Mouse (Mus musculus) myocyte (in vitro differentiated cells): ENCODE data around the gene Reep1.

Experiments
- MAX ChIP-seq: IDR thresholded peaks from one replicate; pipeline ENCODE4 v1.6.1; 2011; ENCODE audit warnings: low read depth, mild to moderate bottlenecking, control low read depth
- POLR2A ChIP-seq: IDR thresholded peaks from one replicate; pipeline ENCODE4 v1.6.1; 2011; ENCODE audit warnings: low read depth, mild to moderate bottlenecking, control low read depth, moderate library complexity; ENCODE audit not compliant: insufficient read length
- POLR2AphosphoS2 ChIP-seq: IDR thresholded peaks from one replicate; pipeline ENCODE4 v1.6.1; 2011; ENCODE audit warnings: low read depth, control low read depth; ENCODE audit not compliant: insufficient read length
- REST ChIP-seq: IDR thresholded peaks from one replicate; pipeline ENCODE4 v1.6.1; 2011; ENCODE audit warnings: mild to moderate bottlenecking, control low read depth, moderate library complexity; ENCODE audit not compliant: insufficient read depth, insufficient read length

DNA sequence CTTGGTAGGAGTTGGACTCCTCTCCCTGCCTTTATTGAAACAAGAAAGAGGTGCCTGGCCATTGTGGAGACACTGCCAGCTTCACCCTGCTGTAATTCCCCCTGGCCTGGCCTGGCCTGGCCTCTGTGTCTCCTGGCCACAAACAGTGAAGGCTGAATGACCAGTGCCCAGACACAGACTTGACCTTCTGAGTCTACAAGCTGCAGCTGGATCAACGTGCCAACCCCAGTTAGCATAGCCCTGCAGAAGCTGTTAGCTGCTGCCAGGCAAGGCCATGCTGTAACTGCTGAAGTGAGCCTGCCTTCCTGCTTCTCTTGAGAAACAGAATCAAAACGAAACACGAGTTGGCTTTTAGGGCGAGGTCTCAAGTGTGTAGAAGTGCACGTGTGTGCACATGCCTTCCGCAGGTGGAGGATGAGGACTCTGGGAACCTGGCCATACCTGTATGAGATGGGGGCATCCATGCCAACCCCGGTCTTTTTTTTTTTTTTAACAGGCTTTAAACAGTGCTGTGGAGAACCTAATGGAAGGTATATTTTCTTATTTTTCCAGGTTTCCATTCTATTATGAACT, 65.4 kb downstream of the Reep1 start:
- no peak for TF ChIP-seq MAX
- no peak for TF ChIP-seq POLR2AphosphoS2
- no peak for TF ChIP-seq POLR2A
- TF ChIP-seq REST = no peak
